Mouse (Mus musculus): ENCODE data around the gene Myo1d.

DNA sequence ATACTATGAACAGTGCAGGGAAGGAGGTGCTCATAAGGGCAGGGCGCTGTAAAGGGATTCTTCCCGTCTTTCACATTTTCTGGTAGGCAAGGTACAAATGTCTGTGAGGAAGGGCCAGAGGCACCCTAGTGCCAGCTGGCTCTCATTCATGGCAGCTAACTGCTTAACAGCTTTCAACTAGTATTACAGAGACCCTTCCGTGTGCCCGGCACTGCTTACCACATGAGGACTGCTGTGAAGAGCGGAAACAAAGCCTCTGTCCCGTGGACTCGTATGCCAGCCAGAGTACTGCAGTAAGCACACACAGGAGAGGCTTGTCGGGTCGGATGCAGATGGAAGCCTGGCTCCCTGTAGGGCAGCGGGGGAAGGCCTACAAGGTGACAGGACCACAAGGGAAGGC is 229.6 kb downstream of the Myo1d start:
- TF ChIP-seq CTCF (IDR thresholded peaks at IDR 0.05; ENCODE audit: control insufficient read depth, insufficient read depth, insufficient read length) = no peak
- TF ChIP-seq MYOG (IDR thresholded peaks at IDR 0.05; ENCODE audit: control insufficient read depth, extremely low read depth, insufficient read length) = no peak
- TF ChIP-seq MAX (IDR thresholded peaks at IDR 0.05) = no peak
- TF ChIP-seq CEBPB (IDR thresholded peaks at IDR 0.05; ENCODE audit: low read depth) = no peak
- TF ChIP-seq USF1 (IDR thresholded peaks at IDR 0.05; ENCODE audit: low read depth) = no peak

All from C2C12 (cell line).